Mouse (Mus musculus): ENCODE results near the gene Nrsn1. TPM values are rescaled to one million over a fixed set of nuclear protein-coding genes. Genes with fewer than 3 reads are reported as not detected.

The Nrsn1 gene
- polyA plus RNA-seq, 1 experiment from 2014 or later = 7.5 TPM

GRCm38 (mm10) chr13:25262748-25263147 is 7.6 kb downstream of the Nrsn1 start:
- WGBS = 88% methylated on average over 4 of the region's 4 CpGs
- no peaks in the 10 kb centered on the region for H3K4me1 ChIP-seq (replicated peaks; ENCODE audit: control insufficient read depth, insufficient read depth, low read length)
- no peaks in the 10 kb centered on the region for H3K36me3 ChIP-seq (ENCODE audit: control insufficient read depth, insufficient read depth, low read length)
- H3K4me2 ChIP-seq (ENCODE audit: low read depth, low read length, severe bottlenecking) = no peak overlapping the region
- H3K27ac ChIP-seq (ENCODE audit: low read depth, low read length) = no peak overlapping the region
- no peak overlapping the region for H3K9ac ChIP-seq (ENCODE audit: low read length)
- no peaks in the 10 kb centered on the region for H3K9me3 ChIP-seq (ENCODE audit: control insufficient read depth, low read length)
- H3K4me3 ChIP-seq (ENCODE audit: low read depth, low read length) = no peak overlapping the region
- no peak for DNase-seq (ENCODE audit: low spot score)
- ATAC-seq (replicated peaks; ENCODE audit: low FRiP score) = no peak
- no peaks in the 10 kb centered on the region for H3K27me3 ChIP-seq (ENCODE audit: control insufficient read depth, insufficient read depth, low read length)

GRCm38 (mm10) chr13:25257608-25258007 is 12.7 kb downstream of the Nrsn1 start:
- Histone ChIP-seq H3K4me1 (replicated peaks; ENCODE audit: control insufficient read depth, insufficient read depth, low read length) (no peaks in the 10 kb centered on the region), H3K9me3 (ENCODE audit: control insufficient read depth, low read length) (no peaks in the 10 kb centered on the region), H3K4me3 (ENCODE audit: low read depth, low read length) (no peak overlapping the region), H3K4me2 (ENCODE audit: low read depth, low read length, severe bottlenecking) (no peak overlapping the region), H3K27me3 (ENCODE audit: control insufficient read depth, insufficient read depth, low read length) (no peaks in the 10 kb centered on the region), H3K27ac (ENCODE audit: low read depth, low read length) (no peak overlapping the region), H3K36me3 (ENCODE audit: control insufficient read depth, insufficient read depth, low read length) (no peaks in the 10 kb centered on the region), H3K9ac (ENCODE audit: low read length) (no peak overlapping the region)
- no peak for DNase-seq (ENCODE audit: low spot score)
- 94% methylated on average over 6 of the region's 6 CpGs for WGBS
- no peak for ATAC-seq (replicated peaks; ENCODE audit: low FRiP score)

- ATAC-seq (replicated peaks; ENCODE audit: low FRiP score) (no peak), DNase-seq (ENCODE audit: low spot score) (no peak)
- no peaks in the 10 kb centered on the region for H3K36me3 ChIP-seq (ENCODE audit: control insufficient read depth, insufficient read depth, low read length)
- WGBS = 80% methylated on average over 9 of the region's 9 CpGs
- H3K9ac ChIP-seq (ENCODE audit: low read length) = no peak overlapping the region
- H3K4me3 ChIP-seq (ENCODE audit: low read depth, low read length) = no peak overlapping the region
- H3K9me3 ChIP-seq (ENCODE audit: control insufficient read depth, low read length) = no peaks in the 10 kb centered on the region
- no peak overlapping the region for H3K27ac ChIP-seq (ENCODE audit: low read depth, low read length)
- no peaks in the 10 kb centered on the region for H3K4me1 ChIP-seq (replicated peaks; ENCODE audit: control insufficient read depth, insufficient read depth, low read length)
- H3K27me3 ChIP-seq (ENCODE audit: control insufficient read depth, insufficient read depth, low read length) = no peaks in the 10 kb centered on the region
- no peak overlapping the region for H3K4me2 ChIP-seq (ENCODE audit: low read depth, low read length, severe bottlenecking)
Measured at GRCm38 (mm10) chr13:25254478-25255263, 15.6 kb downstream of the Nrsn1 start.

- Histone ChIP-seq H3K36me3 (ENCODE audit: control insufficient read depth, insufficient read depth, low read length) (no peaks in the 10 kb centered on the region), H3K9me3 (ENCODE audit: control insufficient read depth, low read length) (no peaks in the 10 kb centered on the region), H3K27me3 (ENCODE audit: control insufficient read depth, insufficient read depth, low read length) (no peaks in the 10 kb centered on the region), H3K9ac (ENCODE audit: low read length) (no peak overlapping the region), H3K4me3 (ENCODE audit: low read depth, low read length) (no peak overlapping the region), H3K27ac (ENCODE audit: low read depth, low read length) (no peak overlapping the region), H3K4me2 (ENCODE audit: low read depth, low read length, severe bottlenecking) (no peak overlapping the region), H3K4me1 (replicated peaks; ENCODE audit: control insufficient read depth, insufficient read depth, low read length) (no peaks in the 10 kb centered on the region)
- ATAC-seq (replicated peaks; ENCODE audit: low FRiP score) (no peak), DNase-seq (ENCODE audit: low spot score) (no peak)
- 67% methylated on average over 1 of the region's 1 CpGs for WGBS
Measured at GRCm38 (mm10) chr13:25251893-25252292, 18.4 kb downstream of the Nrsn1 start.

- H3K9ac ChIP-seq (ENCODE audit: low read length) = no peak overlapping the region
- no peaks in the 10 kb centered on the region for H3K9me3 ChIP-seq (ENCODE audit: control insufficient read depth, low read length)
- no peak overlapping the region for H3K4me2 ChIP-seq (ENCODE audit: low read depth, low read length, severe bottlenecking)
- no peaks in the 10 kb centered on the region for H3K36me3 ChIP-seq (ENCODE audit: control insufficient read depth, insufficient read depth, low read length)
- ATAC-seq (replicated peaks; ENCODE audit: low FRiP score) (no peak), DNase-seq (ENCODE audit: low spot score) (no peak)
- H3K27me3 ChIP-seq (ENCODE audit: control insufficient read depth, insufficient read depth, low read length) = no peaks in the 10 kb centered on the region
- WGBS = 73% methylated on average over 5 of the region's 5 CpGs
- H3K4me1 ChIP-seq (replicated peaks; ENCODE audit: control insufficient read depth, insufficient read depth, low read length) = no peaks in the 10 kb centered on the region
- no peak overlapping the region for H3K4me3 ChIP-seq (ENCODE audit: low read depth, low read length)
- H3K27ac ChIP-seq (ENCODE audit: low read depth, low read length) = no peak overlapping the region
Measured at GRCm38 (mm10) chr13:25220186-25220787, 50.0 kb downstream of the Nrsn1 start.

- no peaks in the 10 kb centered on the region for H3K27me3 ChIP-seq (ENCODE audit: control insufficient read depth, insufficient read depth, low read length)
- H3K9me3 ChIP-seq (ENCODE audit: control insufficient read depth, low read length) = no peaks in the 10 kb centered on the region
- no peak overlapping the region for H3K4me3 ChIP-seq (ENCODE audit: low read depth, low read length)
- ATAC-seq (replicated peaks; ENCODE audit: low FRiP score) = no peak
- H3K27ac ChIP-seq (ENCODE audit: low read depth, low read length) = no peak overlapping the region
- no peaks in the 10 kb centered on the region for H3K36me3 ChIP-seq (ENCODE audit: control insufficient read depth, insufficient read depth, low read length)
- 76% methylated on average over 1 of the region's 1 CpGs for WGBS
- no peak for DNase-seq (ENCODE audit: low spot score)
- no peak overlapping the region for H3K9ac ChIP-seq (ENCODE audit: low read length)
- no peak overlapping the region for H3K4me2 ChIP-seq (ENCODE audit: low read depth, low read length, severe bottlenecking)
- H3K4me1 ChIP-seq (replicated peaks; ENCODE audit: control insufficient read depth, insufficient read depth, low read length) = no peaks in the 10 kb centered on the region
Measured at GRCm38 (mm10) chr13:25218394-25218793, 51.9 kb downstream of the Nrsn1 start.

- no peaks in the 10 kb centered on the region for H3K9me3 ChIP-seq (ENCODE audit: control insufficient read depth, low read length)
- H3K4me3 ChIP-seq (ENCODE audit: low read depth, low read length) = no peak overlapping the region
- ATAC-seq (replicated peaks; ENCODE audit: low FRiP score) (no peak), DNase-seq (ENCODE audit: low spot score) (no peak)
- H3K9ac ChIP-seq (ENCODE audit: low read length) = no peak overlapping the region
- H3K4me2 ChIP-seq (ENCODE audit: low read depth, low read length, severe bottlenecking) = no peak overlapping the region
- H3K36me3 ChIP-seq (ENCODE audit: control insufficient read depth, insufficient read depth, low read length) = no peaks in the 10 kb centered on the region
- no peak overlapping the region for H3K27ac ChIP-seq (ENCODE audit: low read depth, low read length)
- H3K27me3 ChIP-seq (ENCODE audit: control insufficient read depth, insufficient read depth, low read length) = no peaks in the 10 kb centered on the region
- H3K4me1 ChIP-seq (replicated peaks; ENCODE audit: control insufficient read depth, insufficient read depth, low read length) = no peaks in the 10 kb centered on the region
- WGBS = 93% methylated on average over 5 of the region's 5 CpGs
Measured at GRCm38 (mm10) chr13:25206950-25207349, 63.4 kb downstream of the Nrsn1 start.
